Mouse (Mus musculus): Measurements from ENCODE around the gene Hist1h1e.

Gene Hist1h1e

DNA sequence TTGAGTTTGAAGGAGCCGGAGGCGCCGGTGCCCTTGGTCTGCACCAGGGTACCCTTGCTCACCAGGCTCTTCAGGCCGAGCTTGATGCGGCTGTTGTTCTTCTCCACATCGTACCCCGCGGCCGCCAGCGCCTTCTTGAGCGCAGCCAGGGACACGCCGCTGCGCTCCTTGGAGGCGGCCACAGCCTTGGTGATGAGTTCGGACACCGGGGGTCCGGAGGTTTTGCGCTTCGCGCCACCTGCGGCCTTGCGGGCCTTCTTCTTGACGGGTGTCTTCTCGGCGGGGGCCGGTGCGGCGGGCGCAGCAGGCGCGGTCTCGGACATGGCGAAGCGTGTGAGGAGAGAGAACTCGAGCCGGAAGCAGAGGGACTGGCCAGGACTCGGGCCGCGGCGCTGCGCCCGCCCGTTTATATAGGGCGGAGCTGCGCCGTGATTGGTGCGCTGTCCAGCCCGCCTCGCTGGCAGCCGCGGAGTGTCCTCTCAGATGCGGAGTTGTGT is at the start of gene Hist1h1e:
Gene Hist1h1e (minus strand): TSS at position 384 of the 497 bp plus-strand sequence.
- DNase-seq (ENCODE audit: low read depth, low spot score): peak; percentile 78

DNA sequence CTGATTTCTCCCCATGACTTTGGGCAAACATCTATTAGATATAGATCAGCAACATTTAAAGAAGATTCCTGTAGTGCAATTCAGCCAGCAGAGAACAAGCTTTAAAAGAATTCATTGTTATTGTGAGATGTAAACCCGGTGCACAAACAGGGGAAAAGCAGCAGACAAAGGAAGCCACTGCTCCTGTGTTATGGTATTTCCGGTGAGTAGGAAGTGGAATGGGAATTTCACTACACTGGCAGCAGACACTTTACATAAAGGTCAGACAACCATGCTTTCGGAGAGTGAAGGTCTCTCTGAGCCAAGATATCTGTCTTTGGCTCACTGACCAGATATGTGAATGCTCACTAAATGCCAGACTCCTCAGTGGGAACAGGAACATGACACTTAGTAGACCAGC is 40.2 kb upstream of the Hist1h1e start:
- DNase-seq (ENCODE audit: low read depth, low spot score): peak; percentile 88

- DNase-seq (ENCODE audit: low read depth, low spot score): no peak
Observed at GRCm38 (mm10) chr13:23659636-23660366, 37.4 kb upstream of the Hist1h1e start.

GRCm38 (mm10) chr13:23630653-23631052 is 8.3 kb upstream of the Hist1h1e start:
- peak; percentile 46 for DNase-seq (ENCODE audit: low read depth, low spot score)

- DNase-seq (ENCODE audit: low read depth, low spot score): no peak
Observed at GRCm38 (mm10) chr13:23622861-23623450, 598 bp upstream of the Hist1h1e start.

DNA sequence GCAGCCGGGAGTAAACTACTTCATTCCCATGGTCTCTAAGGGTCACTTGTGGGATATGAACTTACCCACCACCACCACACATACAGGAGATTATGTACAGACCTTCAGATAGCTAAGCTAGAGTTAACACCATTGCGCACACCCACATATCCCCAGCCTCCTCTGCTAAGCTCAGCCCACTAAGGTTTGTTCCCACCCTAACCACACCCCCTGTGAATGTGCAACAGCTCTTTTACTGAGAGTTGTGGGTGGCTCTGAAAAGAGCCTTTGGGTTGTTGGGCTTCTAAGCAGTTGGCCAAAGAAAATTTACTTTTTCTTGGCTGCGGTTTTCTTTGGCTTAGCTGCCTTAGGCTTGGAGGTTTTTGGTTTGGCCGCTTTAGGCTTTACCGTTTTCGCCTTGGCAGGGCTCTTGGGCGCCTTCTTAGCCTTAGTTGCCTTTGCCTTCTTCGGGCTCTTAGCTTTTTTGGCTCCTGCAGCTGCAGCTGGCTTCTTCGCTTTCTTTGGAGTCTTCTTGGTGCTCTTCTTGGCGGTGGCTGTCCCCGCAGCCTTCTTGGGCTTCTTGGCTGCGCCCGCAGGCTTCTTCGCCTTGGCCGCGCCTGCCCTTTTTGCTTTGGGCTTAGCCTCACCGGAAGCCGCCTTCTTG is 705 bp downstream of the Hist1h1e start:
- DNase-seq (ENCODE audit: low read depth, low spot score): peak; percentile 96

GRCm38 (mm10) chr13:23620733-23621531 is 1.4 kb downstream of the Hist1h1e start, which contains the start of gene Hist1h2be:
TSS of gene Hist1h2be (minus strand) at chr13:23621124.
- DNase-seq (ENCODE audit: low read depth, low spot score): peak; percentile 96

GRCm38 (mm10) chr13:23620056-23620732 is 2.2 kb downstream of the Hist1h1e start:
- no peak for DNase-seq (ENCODE audit: low read depth, low spot score)

DNA sequence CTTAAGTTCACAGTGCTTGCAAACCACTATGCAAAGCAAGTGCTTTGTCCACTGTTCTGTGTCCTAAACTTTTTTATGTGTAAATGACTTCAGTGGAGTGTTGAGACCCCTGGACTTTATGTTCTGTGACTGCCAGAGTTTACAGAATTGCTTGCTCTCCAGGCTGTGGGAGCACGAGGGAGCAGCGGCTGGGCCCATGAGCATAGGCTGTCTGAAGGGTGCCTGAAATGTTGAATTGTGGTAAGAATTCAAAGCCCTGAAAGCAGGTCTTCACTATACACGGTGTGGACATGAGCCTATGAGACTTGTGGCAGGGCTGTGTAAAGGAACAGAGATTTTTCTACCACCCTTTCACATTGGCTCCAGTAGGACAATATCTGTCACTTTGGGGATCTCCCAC is 10.7 kb downstream of the Hist1h1e start:
- no peak for DNase-seq (ENCODE audit: low read depth, low spot score)

DNA sequence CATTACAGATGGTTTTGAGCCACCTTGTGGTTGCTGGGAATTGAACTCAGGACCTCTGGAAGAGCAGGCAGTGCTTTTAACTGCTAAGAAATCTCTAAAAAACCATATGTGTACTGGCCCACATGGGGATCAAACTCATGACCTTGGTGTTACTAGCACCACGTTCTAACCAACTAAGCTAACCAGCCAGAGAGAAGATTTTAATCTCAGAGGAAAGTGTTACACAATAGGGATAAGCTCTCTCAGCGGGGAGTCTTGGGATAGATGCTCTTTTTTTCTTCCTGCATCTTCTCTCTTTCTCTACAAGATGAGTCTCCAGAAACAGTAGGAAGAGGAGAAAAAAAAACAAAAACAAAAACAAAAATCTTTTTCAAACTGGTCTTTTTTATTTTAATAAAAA is 12.0 kb downstream of the Hist1h1e start:
- DNase-seq (ENCODE audit: low read depth, low spot score): peak; percentile 69

GRCm38 (mm10) chr13:23609844-23610243 is 12.5 kb downstream of the Hist1h1e start:
- DNase-seq (ENCODE audit: low read depth, low spot score): no peak

- DNase-seq (ENCODE audit: low read depth, low spot score): no peak
Observed at GRCm38 (mm10) chr13:23609209-23609608, 13.1 kb downstream of the Hist1h1e start.

DNA sequence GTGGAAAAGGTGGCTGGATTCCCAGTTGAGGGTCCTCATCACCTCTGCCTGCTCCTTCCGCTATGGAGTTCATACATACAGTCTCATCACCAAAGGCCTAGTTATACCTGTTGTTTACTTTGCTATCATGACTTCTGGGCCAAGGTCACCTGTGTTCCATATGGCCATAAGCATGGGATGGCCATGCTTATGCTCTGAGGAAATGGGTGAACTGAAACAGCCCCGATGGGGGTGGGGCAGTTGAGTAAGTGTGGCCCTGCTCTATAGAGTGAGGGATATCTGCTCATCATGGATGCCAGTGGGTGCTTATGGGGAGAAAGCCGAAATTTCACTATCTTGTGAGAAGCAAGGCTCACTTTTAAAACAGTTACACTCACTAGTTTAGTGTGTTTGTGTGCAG is 17.3 kb downstream of the Hist1h1e start:
- DNase-seq (ENCODE audit: low read depth, low spot score): no peak

DNA sequence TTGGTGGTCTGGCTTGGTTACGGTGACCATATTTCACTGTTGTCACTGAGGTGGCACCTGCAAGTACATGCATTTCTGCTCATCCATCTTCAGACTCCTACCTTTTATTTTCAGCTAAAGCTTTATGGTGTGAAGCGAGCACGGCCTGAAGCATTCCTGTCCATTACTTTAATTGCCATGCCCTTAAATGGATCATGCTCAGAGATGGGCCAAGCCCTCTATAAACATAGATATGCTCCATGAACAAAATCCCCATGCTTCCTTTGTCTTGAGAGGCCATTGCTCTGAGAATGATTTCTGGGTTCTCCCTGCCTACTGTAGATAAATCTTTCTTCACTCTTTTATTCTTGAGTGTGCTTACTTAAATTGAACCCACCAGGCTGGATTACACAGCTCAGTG is 17.9 kb downstream of the Hist1h1e start:
- no peak for DNase-seq (ENCODE audit: low read depth, low spot score)

DNA sequence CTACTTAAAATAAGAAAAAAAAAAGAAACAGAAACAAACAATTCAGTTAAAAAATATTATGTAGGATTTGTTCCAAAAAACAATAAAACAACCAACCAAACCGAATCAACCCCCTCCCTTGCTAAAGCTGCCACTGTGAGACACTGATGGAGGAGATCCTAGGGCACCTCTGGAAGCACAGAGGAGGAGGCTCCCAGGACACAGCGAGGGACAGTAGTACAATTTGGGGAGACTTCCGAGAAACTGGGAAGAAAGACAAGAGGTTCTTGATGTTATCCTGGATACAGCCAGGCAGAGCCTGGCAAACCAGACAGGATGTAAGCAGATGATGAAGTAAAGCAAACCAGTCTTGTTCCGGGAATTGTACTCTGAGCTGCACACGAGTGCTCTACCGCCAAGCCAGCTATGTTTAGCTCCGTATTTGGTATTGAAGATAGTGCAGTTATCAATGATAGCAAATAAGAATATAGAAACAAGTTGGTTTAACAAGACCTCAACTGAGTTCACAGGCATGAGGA is 19.1 kb downstream of the Hist1h1e start:
- DNase-seq (ENCODE audit: low read depth, low spot score): no peak

- DNase-seq (ENCODE audit: low read depth, low spot score): peak; percentile 76
Observed at GRCm38 (mm10) chr13:23597957-23598356, 24.4 kb downstream of the Hist1h1e start.

DNA sequence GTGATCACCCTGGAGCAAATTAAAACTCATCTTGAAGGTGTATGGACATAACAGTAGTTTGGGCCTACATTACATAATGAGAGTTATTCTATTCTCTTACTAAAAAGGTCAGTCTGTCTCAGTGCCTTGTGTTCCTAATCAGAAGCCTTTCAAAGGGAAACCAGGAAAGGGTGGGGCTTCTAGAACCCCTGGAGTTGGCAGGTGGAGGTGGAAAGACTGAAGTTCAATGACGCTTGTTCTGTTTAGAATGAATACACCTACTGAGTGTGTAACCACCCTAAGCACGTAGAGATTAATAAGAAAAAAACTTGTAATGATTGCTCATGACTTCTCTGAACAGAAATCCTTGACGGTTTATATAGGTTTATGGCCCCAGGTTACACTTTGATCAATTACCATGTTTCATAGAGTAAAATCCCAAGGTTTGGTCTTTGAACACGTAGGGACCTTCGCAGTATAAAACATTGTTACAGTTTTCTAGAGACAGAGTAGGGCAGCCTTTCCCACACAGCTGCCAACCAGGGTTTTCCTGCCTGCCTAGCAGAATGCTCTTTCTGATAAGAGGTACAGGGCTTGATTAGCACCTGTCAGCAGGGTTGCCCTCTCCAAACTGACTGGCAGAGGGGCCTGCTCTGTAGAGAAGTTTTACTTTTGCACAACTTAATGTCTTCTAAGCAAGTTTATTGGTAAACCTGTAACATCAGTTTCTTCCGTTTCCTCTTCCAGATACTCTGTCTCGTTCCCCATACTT is 26.6 kb downstream of the Hist1h1e start:
- DNase-seq (ENCODE audit: low read depth, low spot score): peak; percentile 83

- DNase-seq (ENCODE audit: low read depth, low spot score): peak; percentile 55
Observed at GRCm38 (mm10) chr13:23595185-23595584, 27.2 kb downstream of the Hist1h1e start.

DNA sequence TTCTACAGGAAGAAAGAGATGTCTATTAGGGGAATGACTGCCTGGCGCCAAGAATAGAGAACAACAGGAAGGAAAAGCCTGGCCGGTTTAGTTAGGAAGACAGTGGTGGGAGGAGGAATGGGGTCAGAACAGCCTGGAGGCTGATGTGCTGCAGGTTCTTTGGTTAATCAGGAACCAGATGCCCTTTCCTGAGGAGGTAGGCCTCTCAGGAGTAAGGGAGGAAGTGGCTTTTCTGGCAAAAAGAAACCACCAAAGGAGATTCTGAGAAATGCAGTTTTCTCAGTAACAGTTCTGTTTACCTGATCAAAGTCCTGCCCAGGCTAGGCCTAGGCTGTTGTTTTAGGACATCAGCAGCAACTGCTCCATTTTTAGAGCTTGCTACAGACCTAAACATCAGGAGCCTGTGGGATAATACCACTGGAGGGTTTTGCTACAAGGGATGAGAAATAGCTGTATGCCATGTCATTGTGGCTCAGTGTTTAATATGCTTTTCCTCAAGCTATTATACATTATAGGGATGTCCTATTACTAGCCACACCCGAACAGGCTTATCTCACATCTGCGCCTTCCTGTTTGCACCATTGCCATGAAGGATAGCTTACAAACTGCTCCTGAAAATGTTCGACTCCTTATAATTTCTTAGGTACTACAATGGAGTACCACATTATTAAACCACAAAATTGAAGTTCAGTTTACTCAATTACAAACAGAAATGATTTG is 29.1 kb downstream of the Hist1h1e start:
- DNase-seq (ENCODE audit: low read depth, low spot score): no peak

DNA sequence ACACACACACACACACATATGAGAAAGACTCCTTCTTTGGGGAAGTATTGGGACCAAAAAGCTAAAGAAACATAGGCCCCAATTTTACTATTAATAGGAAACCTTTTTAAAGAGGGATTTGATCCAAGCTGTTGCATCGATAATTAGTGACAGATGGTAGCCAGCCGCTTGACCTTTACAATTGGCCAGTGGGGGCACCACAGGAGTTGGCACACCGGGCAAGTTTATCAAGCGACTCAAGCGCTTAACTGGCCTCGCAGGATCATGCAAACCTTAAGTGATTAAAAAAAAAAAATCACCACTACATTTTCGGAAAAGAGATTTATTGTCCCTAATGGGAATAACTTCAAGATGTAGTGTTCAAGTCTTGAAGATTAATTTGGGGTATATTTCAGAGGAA is 29.7 kb downstream of the Hist1h1e start:
- no peak for DNase-seq (ENCODE audit: low read depth, low spot score)
